9 mouse cellular contexts compared by ENCODE assay signal in genomic region chr4:145219240-145219985, GRCm38 (mm10). TPM values are rescaled to one million over a fixed set of nuclear protein-coding genes. Genes with fewer than 3 reads are reported as not detected.
DNase-seq lines count a peak whose midpoint lies in the region; ATAC-seq and TF ChIP-seq lines count a peak whose summit lies in the region.
"Had no signal": no experiment of that assay in that cellular context is flagged by ENCODE, and none has a peak within 500 bp of the region (broad histone marks: within the 10 kb centered on the region; RNA-seq: fewer than 3 reads in every experiment).

No protein-coding gene starts in this region.

- ATAC-seq in liver, embryonic 16.5 days (ENCODE audit: low read depth): peak; percentile 67

- H3K27ac ChIP-seq in ES-Bruce4 (ENCODE audit: insufficient read depth, low read length): no peak overlapping the region
- H3K27ac ChIP-seq in liver, embryonic 16.5 days (ENCODE audit: low read length): peak overlapping the region; percentile 73
- no peak overlapping the region for H3K27ac ChIP-seq in testis, adult 2 months (ENCODE audit: control insufficient read depth, insufficient read depth, low read depth, low read length)
- H3K27ac ChIP-seq: neural tube, embryonic 12.5 days had no signal

- no peak overlapping the region for H3K9ac ChIP-seq in ES-Bruce4 (ENCODE audit: low read depth, poor library complexity, severe bottlenecking)
- no peak overlapping the region for H3K9ac ChIP-seq in liver, embryonic 16.5 days (ENCODE audit: low read depth, low read length)
- H3K9ac ChIP-seq: neural tube, embryonic 12.5 days had no signal

- DNase-seq in layer of hippocampus, postnatal 10 days (ENCODE audit: low spot score in 2 of 2): peak; percentile 36 to 59
- no peak for DNase-seq in layer of hippocampus, postnatal 36 days
- DNase-seq in adrenal gland, postnatal 25 days: peak; percentile 56
- DNase-seq in layer of hippocampus, adult 18-20 months (ENCODE audit: low spot score in 2 of 2): no peak
- no peak for DNase-seq in urinary bladder, adult 2 months (ENCODE audit: low spot score)

- H3K27me3 ChIP-seq in ES-Bruce4 (ENCODE audit: control insufficient read depth, insufficient read depth, low read length, poor library complexity, severe bottlenecking): no peaks in the 10 kb centered on the region
- no peaks in the 10 kb centered on the region for H3K27me3 ChIP-seq in liver, embryonic 16.5 days (ENCODE audit: control insufficient read depth, insufficient read depth, low read depth, low read length)
- H3K27me3 ChIP-seq in testis, adult 2 months (ENCODE audit: control insufficient read depth, insufficient read depth, low read length): no peaks in the 10 kb centered on the region
- H3K27me3 ChIP-seq: neural tube, embryonic 12.5 days had no signal

- H3K4me3 ChIP-seq in ES-Bruce4 (ENCODE audit: low read depth, low read length): no peak overlapping the region
- no peak overlapping the region for H3K4me3 ChIP-seq in liver, embryonic 16.5 days (ENCODE audit: low read depth, low read length)
- no peak overlapping the region for H3K4me3 ChIP-seq in testis, adult 2 months (ENCODE audit: control insufficient read depth, low read depth, low read length)
- H3K4me3 ChIP-seq: neural tube, embryonic 12.5 days had no signal

- no peaks in the 10 kb centered on the region for H3K9me3 ChIP-seq in ES-Bruce4 (replicated peaks; ENCODE audit: control insufficient read depth, insufficient read depth, low read length, poor library complexity, severe bottlenecking)
- no peaks in the 10 kb centered on the region for H3K9me3 ChIP-seq in liver, embryonic 16.5 days (replicated peaks; ENCODE audit: control insufficient read depth, low read length)
- H3K9me3 ChIP-seq: neural tube, embryonic 12.5 days had no signal

- no peak for TF ChIP-seq EP300 in ES-Bruce4 (IDR thresholded peaks at IDR 0.05; ENCODE audit: insufficient read depth, low read depth, low read length)

- peak; percentile 54 for TF ChIP-seq CTCF in ES-Bruce4 (IDR thresholded peaks at IDR 0.05; ENCODE audit: low read depth, low read length)
- 0 out of 2 replicates have a peak, but pooled peaks have one; percentile 19 for TF ChIP-seq CTCF in testis, adult 2 months (IDR thresholded peaks at IDR 0.05; ENCODE audit: control insufficient read depth, insufficient read depth, insufficient replicate concordance, low read depth, low read length)

- H3K4me2 ChIP-seq in liver, embryonic 16.5 days (ENCODE audit: low read depth, low read length): no peak overlapping the region
- H3K4me2 ChIP-seq: neural tube, embryonic 12.5 days had no signal

- H3K36me3 ChIP-seq in ES-Bruce4 (ENCODE audit: control insufficient read depth, insufficient read depth, low read length, poor library complexity, severe bottlenecking): no peaks in the 10 kb centered on the region
- H3K36me3 ChIP-seq in liver, embryonic 16.5 days (ENCODE audit: control insufficient read depth, insufficient read depth): no peaks in the 10 kb centered on the region; the same call in 1 of the 2 replicates
- no peaks in the 10 kb centered on the region for H3K36me3 ChIP-seq in testis, adult 2 months (ENCODE audit: control insufficient read depth, insufficient read depth, low read length)
- H3K36me3 ChIP-seq: neural tube, embryonic 12.5 days had no signal

- H3K4me1 ChIP-seq in ES-Bruce4 (ENCODE audit: control insufficient read depth, insufficient read depth, low read length): no peaks in the 10 kb centered on the region
- peaks cover 26% of the 10 kb centered on the region for H3K4me1 ChIP-seq in liver, embryonic 16.5 days (ENCODE audit: control insufficient read depth, low read depth, low read length)
- peaks cover 3% of the 10 kb centered on the region; the same call in 1 of the 2 replicates for H3K4me1 ChIP-seq in testis, adult 2 months (ENCODE audit: control insufficient read depth, insufficient read depth, low read length)

- no peak for TF ChIP-seq POLR2A in ES-Bruce4 (IDR thresholded peaks at IDR 0.05; ENCODE audit: insufficient read depth, low read length)
- TF ChIP-seq POLR2A in testis, adult 2 months (IDR thresholded peaks at IDR 0.05; ENCODE audit: control insufficient read depth, low read depth, low read length): no peak

- 45% methylated on average over 15 of the region's 15 CpGs for WGBS in liver, embryonic 16.5 days (ENCODE audit: insufficient replicate concordance)

RNA-seq across cellular contexts. Expression of gene Vps13d, which starts 24.6 kb away (rescaled TPM):
- total RNA-seq in layer of hippocampus, postnatal 10 days (2021): 10 to 100 TPM; 56.6 to 69.6 TPM
- total RNA-seq in layer of hippocampus, postnatal 36 days (2021): 10 to 100 TPM; 66.2 to 71.8 TPM
- polyA plus RNA-seq in ES-Bruce4 (2011; ENCODE audit: insufficient read depth, insufficient read length, low read depth, missing spikeins): 15.6 and 16.1 TPM in 2 replicates
- 63.1 and 73.1 TPM in 2 replicates for total RNA-seq in adrenal gland, postnatal 25 days (2021)
- polyA plus RNA-seq in liver, embryonic 16.5 days (2015; fragmentation: Nextera tagmentation; extraction: Ambion mirVana): 2.9 and 3.7 TPM in 2 replicates
- 6.0 and 7.3 TPM in 2 replicates for polyA plus RNA-seq in testis, adult 2 months (2012; rRNA removed)
- total RNA-seq in layer of hippocampus, adult 18-20 months (2021): 10 to 100 TPM; 62.2 to 72.8 TPM
- 39.3 TPM in 2 replicates for polyA plus RNA-seq in urinary bladder, adult 2 months (2012; rRNA removed)

RNA-seq across cellular contexts. Expression of gene Tnfrsf1b, which starts 27.3 kb away (rescaled TPM):
- 1 to 10 TPM; 2.5 TPM for total RNA-seq in layer of hippocampus, postnatal 10 days (2021)
- total RNA-seq in layer of hippocampus, postnatal 36 days (2021): 1 to 10 TPM; 2.2 to 4.2 TPM
- polyA plus RNA-seq in ES-Bruce4 (2011; ENCODE audit: insufficient read depth, insufficient read length, low read depth, missing spikeins): 3.9 and 4.7 TPM in 2 replicates
- total RNA-seq in adrenal gland, postnatal 25 days (2021): 4.9 and 7.2 TPM in 2 replicates
- 8.8 and 10.3 TPM in 2 replicates for polyA plus RNA-seq in liver, embryonic 16.5 days (2015; fragmentation: Nextera tagmentation; extraction: Ambion mirVana)
- 0.96 and 1.0 TPM in 2 replicates for polyA plus RNA-seq in testis, adult 2 months (2012; rRNA removed)
- 1 to 10 TPM; 2.8 to 3.4 TPM for total RNA-seq in layer of hippocampus, adult 18-20 months (2021)
- polyA plus RNA-seq in urinary bladder, adult 2 months (2012; rRNA removed): 10.5 TPM in 2 replicates

Comparison
In these comparisons a context has a peak if more than half of its experiments do, and no peak if none do; other contexts are left out.
1. DNase-seq: peak in layer of hippocampus, postnatal 10 days (2 of 2) and adrenal gland, postnatal 25 days (single experiment); none in layer of hippocampus, postnatal 36 days (0 of 2), layer of hippocampus, adult 18-20 months (0 of 2) and urinary bladder, adult 2 months (single experiment).